Mouse (Mus musculus) layer of hippocampus, postnatal 25 days (tissue): ENCODE results near the gene Prkce. TPM values are rescaled to one million over a fixed set of nuclear protein-coding genes. Genes with fewer than 3 reads are reported as not detected.

Experiments used
- DNase-seq, 2 experiments: peaks; one replicate each; pipeline ENCODE4 v3.0.0; 2022; ENCODE audit warnings: mixed read lengths in 2 of 2, low spot score in 1 of 2; ENCODE audit errors: extremely low spot score in 1 of 2
- total RNA-seq, 2 experiments: library from RNA; stranded (reverse); gene quantifications; 2 replicates each; pipeline ENCODE4 v1.2.3; 2021

Prkce gene
- total RNA-seq, 2 experiments from 2014 or later = 388 to 432 TPM

GRCm38 (mm10) chr17:86586441-86586840 is 418.9 kb downstream of the Prkce start:
- DNase-seq = no peak

- no peak for DNase-seq
Observed at GRCm38 (mm10) chr17:86588704-86589449, 421.3 kb downstream of the Prkce start.

GRCm38 (mm10) chr17:86589681-86590080 is 422.1 kb downstream of the Prkce start:
- DNase-seq = no peak

- DNase-seq = no peak
Observed at GRCm38 (mm10) chr17:86591241-86591640, 423.7 kb downstream of the Prkce start.

GRCm38 (mm10) chr17:86592991-86593586 is 425.5 kb downstream of the Prkce start:
- no peak for DNase-seq

- DNase-seq = no peak
Observed at GRCm38 (mm10) chr17:86595526-86595925, 427.9 kb downstream of the Prkce start.

- no peak for DNase-seq
Observed at GRCm38 (mm10) chr17:86601116-86601515, 433.5 kb downstream of the Prkce start.

GRCm38 (mm10) chr17:86601901-86602300 is 434.3 kb downstream of the Prkce start:
- DNase-seq = no peak

- no peak for DNase-seq
Observed at GRCm38 (mm10) chr17:86603848-86604444, 436.4 kb downstream of the Prkce start.

GRCm38 (mm10) chr17:86607981-86608380 is 440.4 kb downstream of the Prkce start:
- no peak for DNase-seq

- no peak for DNase-seq
Observed at GRCm38 (mm10) chr17:86610271-86610969, 442.8 kb downstream of the Prkce start.

GRCm38 (mm10) chr17:86611772-86612171 is 444.2 kb downstream of the Prkce start:
- DNase-seq = no peak

- DNase-seq = no peak
Observed at GRCm38 (mm10) chr17:86615592-86616291, 448.2 kb downstream of the Prkce start.

GRCm38 (mm10) chr17:86617570-86618237 is 450.1 kb downstream of the Prkce start:
- no peak for DNase-seq

- no peak for DNase-seq
Observed at GRCm38 (mm10) chr17:86618431-86618861, 450.9 kb downstream of the Prkce start.

GRCm38 (mm10) chr17:86622862-86623261 is 455.3 kb downstream of the Prkce start:
- DNase-seq = no peak

GRCm38 (mm10) chr17:86626523-86626922 is 458.9 kb downstream of the Prkce start:
- DNase-seq = no peak

- no peak for DNase-seq
Observed at GRCm38 (mm10) chr17:86633131-86633530, 465.5 kb downstream of the Prkce start.

- no peak for DNase-seq
Observed at GRCm38 (mm10) chr17:86637311-86637710, 469.7 kb downstream of the Prkce start.

- no peak for DNase-seq
Observed at GRCm38 (mm10) chr17:86639279-86639678, 471.7 kb downstream of the Prkce start.
